Mouse (Mus musculus) forebrain, embryonic 12.5 days (tissue): ENCODE results near the gene Ints7. TPM values are rescaled to one million over a fixed set of nuclear protein-coding genes. Genes with fewer than 3 reads are reported as not detected.

ENCODE experiments used
- ATAC-seq: fragments of 200-750 bp; cut with Nextera tagmentation; 2 replicates; pipeline ENCODE4 v1.8.0; 2017; ENCODE audit warnings: moderate TSS enrichment; ENCODE audit not compliant: low FRiP score
- H3K27ac ChIP-seq: fragments of 300-500 bp; sonication (generic); 2 replicates; pipeline ENCODE4 v1.5.1; 2016; ENCODE audit warnings: mild to moderate bottlenecking
- H3K27me3 ChIP-seq: fragments of 300-500 bp; sonication (generic); 2 replicates; pipeline ENCODE4 v1.6.1; 2016; ENCODE audit warnings: mild to moderate bottlenecking
- H3K36me3 ChIP-seq: fragments of 300-500 bp; sonication (generic); replicated peaks from 2 replicates; pipeline ENCODE4 v1.6.1; 2016; ENCODE audit warnings: mild to moderate bottlenecking
- H3K4me1 ChIP-seq: fragments of 300-500 bp; sonication (generic); 2 replicates; pipeline ENCODE4 v1.6.1; 2016
- H3K4me2 ChIP-seq: fragments of 300-500 bp; sonication (generic); 2 replicates; pipeline ENCODE4 v1.6.1; 2016; ENCODE audit warnings: mild to moderate bottlenecking, moderate library complexity
- H3K4me3 ChIP-seq: fragments of 300-500 bp; sonication (generic); replicated peaks from 2 replicates; pipeline ENCODE4 v1.5.1; 2016; ENCODE audit warnings: mild to moderate bottlenecking
- H3K9ac ChIP-seq: fragments of 300-500 bp; sonication (generic); 2 replicates; pipeline ENCODE4 v1.6.1; 2016; ENCODE audit warnings: mild to moderate bottlenecking
- H3K9me3 ChIP-seq: fragments of 300-500 bp; sonication (generic); 2 replicates; pipeline ENCODE4 v1.6.1; 2016
- WGBS: fragments of 180-500 bp; shearing (Covaris S2); methylation state at CpG from one replicate; pipeline ENCODE4 v1.1.7; 2016; 5-methylcytosine and 5-hydroxymethylcytosine counted together
- polyA plus RNA-seq: library from polyadenylated mRNA; unstranded; fragments of >200 nt; fragmentation: Nextera tagmentation; extraction: Ambion mirVana; gene quantifications from 2 replicates; pipeline ENCODE4 v1.2.1, GENCODE M21; 2016

The Ints7 gene
- polyA plus RNA-seq, 1 experiment from 2014 or later: 78.7 TPM

DNA sequence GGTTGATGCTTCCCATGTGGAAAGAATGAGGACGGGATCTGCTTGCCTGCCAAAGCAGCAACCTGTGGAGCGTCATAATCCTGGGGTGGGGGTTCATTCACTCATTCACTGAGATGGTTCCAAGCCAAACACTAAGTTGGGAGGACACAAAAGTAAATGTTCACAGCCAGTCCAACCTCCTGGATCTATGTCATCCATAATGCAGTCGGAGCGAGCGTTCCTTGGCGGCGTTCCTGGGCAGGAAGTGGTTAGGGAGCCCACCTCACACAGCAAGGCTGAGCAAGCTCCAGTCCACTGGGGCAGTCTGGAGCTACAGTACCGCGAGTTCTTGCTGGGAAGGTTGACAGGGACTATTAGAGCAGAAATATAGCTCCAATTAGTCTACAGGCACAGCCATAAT lies 92.6 kb downstream of the Ints7 start:
- H3K9ac ChIP-seq: no peak overlapping the region
- H3K9me3 ChIP-seq: no peaks in the 10 kb centered on the region
- H3K27me3 ChIP-seq: no peaks in the 10 kb centered on the region
- no peak overlapping the region for H3K4me3 ChIP-seq
- H3K27ac ChIP-seq: no peak overlapping the region
- ATAC-seq: no peak
- H3K4me1 ChIP-seq: no peaks in the 10 kb centered on the region
- no peaks in the 10 kb centered on the region for H3K36me3 ChIP-seq
- 91% methylated on average over 9 of the region's 9 CpGs for WGBS
- no peak overlapping the region for H3K4me2 ChIP-seq

Other genes with a start within 250 kb of the Ints7 start
- gene Tmem206, start 249.7 kb upstream of the Ints7 start, polyA plus RNA-seq: 36.8 and 39.3 TPM in 2 replicates
- gene Ppp2r5a, start 172.4 kb upstream of the Ints7 start, polyA plus RNA-seq: 9.0 and 12.2 TPM in 2 replicates
- gene Dtl, start 92 bp upstream of the Ints7 start, polyA plus RNA-seq: 74.5 and 77.3 TPM in 2 replicates
- 31.8 and 35.8 TPM in 2 replicates for gene Lpgat1, start 142.2 kb downstream of the Ints7 start, polyA plus RNA-seq
- 55.2 and 56.1 TPM in 2 replicates for gene Nek2, start 245.8 kb downstream of the Ints7 start, polyA plus RNA-seq